Mouse (Mus musculus): ENCODE measurements at regions not wholly inside any gene's neighbourhood (a gene's known extent, or its start where the extent isn't known, plus 50 kb on each side); places are given as distances from the start of the nearest gene placed in this dataset.

GRCm38 (mm10) chr8:92505552-92506281 is 148.3 kb downstream of the Irx5 start:
- TF ChIP-seq POLR2A (IDR thresholded peaks at IDR 0.05; ENCODE audit: borderline replicate concordance, control insufficient read depth, low read depth, low read length) (no peak), CTCF (IDR thresholded peaks at IDR 0.05; ENCODE audit: control insufficient read depth, insufficient read depth, low read length) (no peak)
- H3K4me1 ChIP-seq (ENCODE audit: control insufficient read depth, insufficient read depth, low read length): no peaks in the 10 kb centered on the region
- H3K27ac ChIP-seq (ENCODE audit: control insufficient read depth, insufficient read depth, low read depth, low read length, poor library complexity): no peak overlapping the region
- 74% methylated on average over 7 of the region's 7 CpGs for WGBS
- H3K4me3 ChIP-seq (replicated peaks; ENCODE audit: control insufficient read depth, low read depth, low read length): no peak overlapping the region

DNA sequence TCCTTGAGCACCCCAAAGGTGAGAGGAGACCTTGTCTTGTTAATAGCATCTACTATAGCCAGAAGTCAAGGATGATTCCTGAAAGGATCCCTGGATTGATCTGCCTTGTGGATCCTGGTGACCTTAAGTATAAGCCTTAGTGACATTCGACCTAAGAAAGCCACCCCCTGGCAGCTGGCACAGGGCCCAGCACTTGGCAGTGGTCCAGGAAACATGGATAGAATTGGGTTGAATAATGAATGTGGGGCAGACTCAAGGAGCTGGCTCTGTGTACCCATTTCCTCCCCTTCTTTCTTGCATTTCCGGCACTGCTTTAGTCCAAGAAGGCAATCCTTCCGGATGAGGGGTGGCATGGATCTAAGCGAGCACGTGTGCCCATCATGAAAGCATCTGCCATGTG is 149.0 kb downstream of the Irx5 start:
- Histone ChIP-seq H3K4me3 (replicated peaks; ENCODE audit: control insufficient read depth, low read depth, low read length) (no peak overlapping the region), H3K27ac (ENCODE audit: control insufficient read depth, insufficient read depth, low read depth, low read length, poor library complexity) (no peak overlapping the region), H3K4me1 (ENCODE audit: control insufficient read depth, insufficient read depth, low read length) (no peaks in the 10 kb centered on the region)
- WGBS: 60% methylated on average over 5 of the region's 5 CpGs
- TF ChIP-seq POLR2A (IDR thresholded peaks at IDR 0.05; ENCODE audit: borderline replicate concordance, control insufficient read depth, low read depth, low read length): no peak
- TF ChIP-seq CTCF (IDR thresholded peaks at IDR 0.05; ENCODE audit: control insufficient read depth, insufficient read depth, low read length): no peak

DNA sequence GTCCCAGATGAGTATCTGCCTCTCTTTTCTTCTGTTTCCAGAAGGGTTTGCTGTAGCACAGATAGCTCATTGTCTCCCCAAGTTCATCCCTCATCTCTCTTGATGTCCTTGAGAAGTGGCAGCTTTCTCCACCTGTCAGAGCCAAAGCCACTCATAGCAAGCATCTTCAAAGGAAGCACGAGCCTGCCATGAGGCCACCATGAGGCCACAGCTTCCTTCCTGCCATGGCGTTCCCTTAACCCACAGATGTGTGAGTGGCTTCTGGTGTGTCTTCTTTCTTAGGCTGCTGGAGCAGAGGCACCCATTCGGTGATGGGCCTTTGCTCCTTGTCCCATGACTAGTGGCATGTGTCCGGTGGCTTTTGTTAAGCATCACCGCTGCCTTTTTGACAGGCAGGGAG is 149.5 kb downstream of the Irx5 start:
- no peak overlapping the region for H3K27ac ChIP-seq (ENCODE audit: control insufficient read depth, insufficient read depth, low read depth, low read length, poor library complexity)
- no peaks in the 10 kb centered on the region for H3K4me1 ChIP-seq (ENCODE audit: control insufficient read depth, insufficient read depth, low read length)
- no peak for TF ChIP-seq CTCF (IDR thresholded peaks at IDR 0.05; ENCODE audit: control insufficient read depth, insufficient read depth, low read length)
- no peak for TF ChIP-seq POLR2A (IDR thresholded peaks at IDR 0.05; ENCODE audit: borderline replicate concordance, control insufficient read depth, low read depth, low read length)
- no peak overlapping the region for H3K4me3 ChIP-seq (replicated peaks; ENCODE audit: control insufficient read depth, low read depth, low read length)
- WGBS: 35% methylated on average over 5 of the region's 5 CpGs

GRCm38 (mm10) chr8:92515385-92515784 is 158.0 kb downstream of the Irx5 start:
- no peak for TF ChIP-seq CTCF (IDR thresholded peaks at IDR 0.05; ENCODE audit: control insufficient read depth, insufficient read depth, low read length)
- TF ChIP-seq POLR2A (IDR thresholded peaks at IDR 0.05; ENCODE audit: borderline replicate concordance, control insufficient read depth, low read depth, low read length): no peak
- no peak overlapping the region for H3K27ac ChIP-seq (ENCODE audit: control insufficient read depth, insufficient read depth, low read depth, low read length, poor library complexity)
- H3K4me1 ChIP-seq (ENCODE audit: control insufficient read depth, insufficient read depth, low read length): no peaks in the 10 kb centered on the region
- WGBS: 56% methylated on average over 2 of the region's 2 CpGs
- H3K4me3 ChIP-seq (replicated peaks; ENCODE audit: control insufficient read depth, low read depth, low read length): no peak overlapping the region

DNA sequence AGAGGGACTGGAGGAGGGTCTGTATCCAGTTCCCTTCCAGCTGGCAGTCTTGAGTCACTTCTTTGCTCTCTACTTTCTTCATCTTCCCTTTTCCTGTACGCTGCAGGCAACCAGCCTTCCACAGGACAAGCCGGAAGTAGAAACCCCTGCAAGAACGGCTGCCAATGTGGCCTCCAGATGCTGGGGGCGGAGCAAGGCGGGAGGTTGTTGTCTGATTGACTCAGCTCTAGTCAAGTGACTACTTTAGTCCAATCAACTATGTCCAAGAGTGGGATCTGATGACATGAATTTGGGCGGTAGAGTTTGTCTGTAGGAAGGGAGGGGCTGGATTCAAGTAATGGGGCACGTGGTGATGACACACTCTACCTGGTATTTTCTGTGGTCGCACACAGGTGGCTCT is 156.1 kb upstream of the Irx6 start:
- 76% methylated on average over 8 of the region's 8 CpGs for WGBS
- Histone ChIP-seq H3K27ac (ENCODE audit: control insufficient read depth, insufficient read depth, low read depth, low read length, poor library complexity) (no peak overlapping the region), H3K4me3 (replicated peaks; ENCODE audit: control insufficient read depth, low read depth, low read length) (no peak overlapping the region), H3K4me1 (ENCODE audit: control insufficient read depth, insufficient read depth, low read length) (no peaks in the 10 kb centered on the region)
- TF ChIP-seq POLR2A (IDR thresholded peaks at IDR 0.05; ENCODE audit: borderline replicate concordance, control insufficient read depth, low read depth, low read length): no peak
- no peak for TF ChIP-seq CTCF (IDR thresholded peaks at IDR 0.05; ENCODE audit: control insufficient read depth, insufficient read depth, low read length)

- TF ChIP-seq CTCF (IDR thresholded peaks at IDR 0.05; ENCODE audit: control insufficient read depth, insufficient read depth, low read length): no peak
- no peak for TF ChIP-seq POLR2A (IDR thresholded peaks at IDR 0.05; ENCODE audit: borderline replicate concordance, control insufficient read depth, low read depth, low read length)
- H3K27ac ChIP-seq (ENCODE audit: control insufficient read depth, insufficient read depth, low read depth, low read length, poor library complexity): no peak overlapping the region
- 79% methylated on average over 3 of the region's 3 CpGs for WGBS
- H3K4me1 ChIP-seq (ENCODE audit: control insufficient read depth, insufficient read depth, low read length): no peaks in the 10 kb centered on the region
- H3K4me3 ChIP-seq (replicated peaks; ENCODE audit: control insufficient read depth, low read depth, low read length): no peak overlapping the region
These were observed 155.6 kb upstream of the Irx6 start for GRCm38 (mm10) chr8:92518486-92518885.

DNA sequence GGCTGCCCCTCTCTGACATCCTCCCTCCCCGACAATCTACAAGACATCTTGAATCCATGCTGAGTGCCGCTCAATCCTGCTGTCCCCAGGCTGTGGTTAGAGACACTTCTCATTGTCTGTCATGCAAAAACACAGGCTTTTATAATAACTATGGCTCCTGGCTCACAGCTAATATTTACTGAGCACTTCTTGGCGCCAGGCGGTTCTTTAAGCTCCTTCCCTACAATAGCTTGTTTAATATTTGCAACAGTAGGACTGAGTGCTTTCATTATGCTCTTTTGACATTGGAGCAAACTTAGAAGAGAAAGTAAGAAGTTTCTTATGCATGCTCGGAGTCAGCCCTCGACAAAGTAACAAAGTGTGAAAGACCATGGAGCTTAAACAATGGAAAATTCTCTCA is 151.6 kb upstream of the Irx6 start:
- Histone ChIP-seq H3K27ac (ENCODE audit: control insufficient read depth, insufficient read depth, low read depth, low read length, poor library complexity) (no peak overlapping the region), H3K4me3 (replicated peaks; ENCODE audit: control insufficient read depth, low read depth, low read length) (no peak overlapping the region), H3K4me1 (ENCODE audit: control insufficient read depth, insufficient read depth, low read length) (no peaks in the 10 kb centered on the region)
- TF ChIP-seq CTCF (IDR thresholded peaks at IDR 0.05; ENCODE audit: control insufficient read depth, insufficient read depth, low read length) (no peak), POLR2A (IDR thresholded peaks at IDR 0.05; ENCODE audit: borderline replicate concordance, control insufficient read depth, low read depth, low read length) (no peak)
- WGBS: 81% methylated on average over 6 of the region's 6 CpGs

DNA sequence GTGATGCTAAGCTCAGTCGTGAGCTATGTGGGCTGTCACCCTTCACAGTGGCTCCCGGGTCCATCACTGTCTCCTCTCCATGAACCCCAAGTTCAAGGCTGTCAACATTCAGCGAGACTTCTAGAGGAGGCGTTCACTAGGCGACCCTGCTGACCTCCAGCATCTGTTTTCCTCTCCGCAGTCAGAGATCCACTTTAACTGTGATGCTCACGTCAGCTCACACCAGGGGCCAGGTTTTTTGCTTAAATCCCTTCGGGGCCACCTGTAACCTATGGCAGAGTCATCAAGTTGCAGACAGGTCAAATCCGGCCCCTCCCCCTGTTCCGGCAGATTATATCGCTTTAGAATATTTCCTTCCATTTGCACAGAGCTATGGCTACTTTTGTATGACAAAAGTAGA is 144.3 kb upstream of the Irx6 start:
- Histone ChIP-seq H3K27ac (ENCODE audit: control insufficient read depth, insufficient read depth, low read depth, low read length, poor library complexity) (no peak overlapping the region), H3K4me3 (replicated peaks; ENCODE audit: control insufficient read depth, low read depth, low read length) (no peak overlapping the region), H3K4me1 (ENCODE audit: control insufficient read depth, insufficient read depth, low read length) (no peaks in the 10 kb centered on the region)
- WGBS: 81% methylated on average over 11 of the region's 11 CpGs
- no peak for TF ChIP-seq CTCF (IDR thresholded peaks at IDR 0.05; ENCODE audit: control insufficient read depth, insufficient read depth, low read length)
- TF ChIP-seq POLR2A (IDR thresholded peaks at IDR 0.05; ENCODE audit: borderline replicate concordance, control insufficient read depth, low read depth, low read length): no peak

- TF ChIP-seq POLR2A (IDR thresholded peaks at IDR 0.05; ENCODE audit: borderline replicate concordance, control insufficient read depth, low read depth, low read length): no peak
- no peak for TF ChIP-seq CTCF (IDR thresholded peaks at IDR 0.05; ENCODE audit: control insufficient read depth, insufficient read depth, low read length)
- 44% methylated on average over 2 of the region's 2 CpGs for WGBS
- Histone ChIP-seq H3K27ac (ENCODE audit: control insufficient read depth, insufficient read depth, low read depth, low read length, poor library complexity) (no peak overlapping the region), H3K4me3 (replicated peaks; ENCODE audit: control insufficient read depth, low read depth, low read length) (no peak overlapping the region), H3K4me1 (ENCODE audit: control insufficient read depth, insufficient read depth, low read length) (no peaks in the 10 kb centered on the region)
These were observed 133.5 kb upstream of the Irx6 start for GRCm38 (mm10) chr8:92540636-92541035.
